Mouse (Mus musculus) thymus, postnatal 0 days (tissue): ENCODE measurements around the gene Kcns1. TPM values are rescaled to one million over a fixed set of nuclear protein-coding genes. Genes with fewer than 3 reads are reported as not detected.

Source experiments
- DNase-seq: peaks from one replicate; pipeline ENCODE4 v3.0.0-alpha.2; 2015; ENCODE audit warnings: low spot score
- polyA plus RNA-seq: library from polyadenylated mRNA; unstranded; fragments of >200 nt; fragmentation: Nextera tagmentation; extraction: Ambion mirVana; gene quantifications from 2 replicates; pipeline ENCODE4 v1.2.1, GENCODE M21; 2015

The Kcns1 gene
- polyA plus RNA-seq, 1 experiment from 2014 or later: not detected

DNA sequence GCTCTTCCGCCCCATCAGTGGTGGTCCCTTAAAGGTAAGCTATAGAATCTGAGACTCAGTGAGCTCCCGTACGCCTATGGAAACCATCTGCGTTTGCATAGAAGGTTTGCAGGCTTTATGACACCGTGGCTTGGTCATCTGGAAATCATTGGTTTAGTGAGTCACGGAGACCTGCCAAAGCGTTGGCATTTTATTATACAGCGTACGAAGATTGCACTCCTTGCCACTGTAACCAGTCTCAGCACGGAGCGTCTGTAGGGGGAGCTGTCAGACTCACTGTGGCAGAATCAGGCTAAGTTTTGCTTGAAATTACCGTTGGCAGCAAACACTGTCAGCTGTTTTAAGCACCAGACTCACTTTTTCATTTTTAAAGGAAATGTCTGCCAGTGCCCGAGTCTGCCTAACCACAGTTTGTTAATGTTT, 44.4 kb downstream of the Kcns1 start:
- no peak for DNase-seq

DNA sequence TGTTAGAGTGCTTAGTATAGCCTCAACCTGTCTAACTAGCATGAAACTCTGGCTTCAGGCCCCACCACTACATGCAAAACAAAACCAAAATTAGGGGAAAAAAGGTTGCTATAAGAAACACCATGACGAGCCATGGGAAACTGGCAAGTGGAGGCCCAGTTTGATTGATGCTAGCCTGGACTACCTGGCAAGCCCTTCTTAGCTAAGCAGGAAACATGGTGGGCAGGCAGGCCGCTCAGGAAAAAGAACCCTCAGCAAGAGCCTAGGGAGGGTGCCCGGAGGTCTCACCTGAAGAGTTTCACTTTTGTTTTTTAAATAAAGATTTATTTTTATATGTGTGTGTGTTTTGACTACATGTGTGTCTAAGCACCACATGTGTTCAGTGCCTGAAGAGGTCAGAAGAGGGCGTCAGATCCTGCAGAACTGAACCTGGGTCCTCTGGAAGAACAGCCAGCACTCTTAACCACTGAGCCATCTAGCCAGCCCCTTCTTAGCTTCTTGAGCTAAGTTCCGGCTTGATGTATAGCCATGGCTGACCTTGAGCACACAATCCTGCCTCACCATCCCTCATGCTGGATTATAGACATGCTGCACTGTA, 47.6 kb downstream of the Kcns1 start:
- DNase-seq: no peak

DNA sequence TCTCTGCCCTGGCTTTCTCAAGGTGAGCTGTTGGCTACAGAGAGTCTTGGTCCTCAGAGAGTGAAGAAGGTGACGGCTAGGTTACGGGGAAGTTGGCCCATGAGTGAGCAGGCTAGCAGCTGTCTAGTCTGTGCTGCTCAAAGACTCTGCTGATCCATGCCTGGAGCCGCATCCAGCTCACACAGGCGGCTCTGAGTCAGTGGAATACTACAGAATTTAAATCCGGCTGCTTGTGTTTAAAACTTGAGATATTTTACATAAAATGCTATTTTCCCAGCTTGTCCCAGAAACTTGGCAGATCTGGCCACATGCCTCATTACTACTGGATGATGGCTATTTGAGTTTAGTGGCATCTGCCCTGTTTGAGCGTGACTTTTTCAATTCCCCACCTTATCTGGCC, 51.4 kb downstream of the Kcns1 start:
- DNase-seq: no peak

DNA sequence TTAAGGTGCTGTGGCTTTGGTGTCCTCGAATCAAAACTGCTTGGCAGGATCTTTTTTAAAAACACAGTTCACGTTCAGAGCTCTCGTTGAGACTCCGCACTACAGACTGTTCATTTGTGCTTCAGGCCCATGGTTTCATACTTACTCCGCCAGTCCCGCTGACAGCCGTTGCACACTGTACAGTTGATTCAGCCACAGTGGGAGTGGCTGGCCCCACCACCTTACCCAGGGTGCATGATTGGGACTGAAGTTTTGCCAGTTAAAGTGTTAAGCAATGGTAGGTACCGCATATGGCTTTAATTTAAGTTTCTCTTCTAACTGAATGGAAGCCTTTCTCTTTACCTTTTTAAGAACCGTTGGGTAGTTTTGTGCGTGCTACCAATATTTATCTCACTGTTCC, 55.4 kb downstream of the Kcns1 start:
- DNase-seq: no peak

DNA sequence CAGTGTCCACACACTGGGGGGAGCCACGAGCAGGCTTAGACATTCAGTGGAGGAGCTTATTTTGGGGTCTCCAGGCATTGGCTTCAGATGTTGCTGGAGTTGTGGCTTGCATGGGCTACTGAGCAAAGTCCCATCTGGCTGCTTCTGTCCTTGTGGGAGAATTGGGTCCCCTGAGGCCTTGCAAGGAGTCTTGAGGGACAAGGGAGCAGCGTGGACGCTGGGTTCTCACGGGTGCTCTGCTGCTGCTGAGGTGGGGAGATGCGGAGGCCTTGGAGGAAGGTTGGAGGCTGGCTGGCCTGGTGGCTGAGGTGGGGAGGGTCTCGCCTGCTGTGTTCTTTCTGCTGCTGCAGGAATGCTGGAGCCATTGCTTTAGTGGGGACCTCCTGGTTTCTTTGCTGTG, 56.9 kb downstream of the Kcns1 start:
- DNase-seq: no peak

Other genes starting within 250 kb of the Kcns1 start
- 265 and 278 TPM in 2 replicates for gene Ywhab, start 176.2 kb downstream of the Kcns1 start, polyA plus RNA-seq
- 1.8 and 2.0 TPM in 2 replicates for gene Pabpc1l, start 145.7 kb downstream of the Kcns1 start, polyA plus RNA-seq
- 67.8 and 68.4 TPM in 2 replicates for gene Stk4, start 100.8 kb downstream of the Kcns1 start, polyA plus RNA-seq
- 80.0 and 80.8 TPM in 2 replicates for gene Tomm34, start 99.9 kb downstream of the Kcns1 start, polyA plus RNA-seq
- gene Wfdc5, start 11.6 kb upstream of the Kcns1 start, polyA plus RNA-seq: 0.09 TPM in 1 of 2 replicates, not detected in the other
- gene Wfdc12, start 19.5 kb upstream of the Kcns1 start, polyA plus RNA-seq: 2.0 and 2.3 TPM in 2 replicates
- not detected in 2 replicates for gene Wfdc15a, start 29.0 kb upstream of the Kcns1 start, polyA plus RNA-seq
- gene Wfdc15b, start 50.5 kb upstream of the Kcns1 start, polyA plus RNA-seq: 1.8 and 2.9 TPM in 2 replicates
- gene Svs2, start 67.4 kb upstream of the Kcns1 start, polyA plus RNA-seq: 0.09 and 0.12 TPM in 2 replicates
- 0.10 TPM in 1 of 2 replicates, not detected in the other for gene Svs3b, start 85.5 kb upstream of the Kcns1 start, polyA plus RNA-seq
- 0.54 TPM in 1 of 2 replicates, not detected in the other for gene Svs4, start 107.3 kb upstream of the Kcns1 start, polyA plus RNA-seq
- not detected in 2 replicates for gene Svs3a, start 118.2 kb upstream of the Kcns1 start, polyA plus RNA-seq
- not detected in 2 replicates for gene Svs6, start 145.6 kb upstream of the Kcns1 start, polyA plus RNA-seq
- gene Svs5, start 161.6 kb upstream of the Kcns1 start, polyA plus RNA-seq: not detected in 2 replicates
- gene Slpi, start 218.0 kb upstream of the Kcns1 start, polyA plus RNA-seq: 9.8 and 10.6 TPM in 2 replicates
- gene Rbpjl, start 232.0 kb upstream of the Kcns1 start, polyA plus RNA-seq: not detected in 2 replicates
- 0.08 and 0.12 TPM in 2 replicates for gene Matn4, start 234.0 kb upstream of the Kcns1 start, polyA plus RNA-seq